Mouse (Mus musculus) c-Kit-positive CD71-negative TER-119-negative erythroid progenitor cells, embryonic 14.5 days (primary cell): ENCODE measurements around the gene Fam118a.

Source experiments
- DNase-seq: peaks from one replicate; pipeline ENCODE4 v3.0.0-alpha.2; 2013; ENCODE audit warnings: low read depth

Fam118a gene

GRCm38 (mm10) chr15:85072651-85073050 lies 43.9 kb downstream of the Fam118a start:
- no peak for DNase-seq

GRCm38 (mm10) chr15:85085641-85086040 lies 56.9 kb downstream of the Fam118a start:
- no peak for DNase-seq
